Mouse (Mus musculus): ENCODE results near the gene Tspan8. TPM values are rescaled to one million over a fixed set of nuclear protein-coding genes. Genes with fewer than 3 reads are reported as not detected.
"Not testable (repeated sequence)": the region's sequence is repeated elsewhere in the genome, so short reads cannot be mapped to it uniquely, and the experiment has no call there.

The Tspan8 gene
- polyA plus RNA-seq, 1 experiment: 61.3 TPM

GRCm38 (mm10) chr10:115796072-115796788, 20.4 kb upstream of the Tspan8 start:
- no peak overlapping the region for H3K4me3 ChIP-seq (replicated peaks; ENCODE audit: extremely low read depth, low read depth, low read length)
- no peak for DNase-seq
- TF ChIP-seq CTCF (IDR thresholded peaks at IDR 0.05; ENCODE audit: insufficient read depth, low read length): no peak
- TF ChIP-seq POLR2A (IDR thresholded peaks at IDR 0.05; ENCODE audit: borderline replicate concordance, extremely low read depth, low read depth, low read length): no peak
- 72% methylated on average over 4 of the region's 4 CpGs for WGBS
- no peaks in the 10 kb centered on the region for H3K4me1 ChIP-seq (ENCODE audit: control insufficient read depth, insufficient read depth, low read length)

- 55% methylated on average over 3 of the region's 3 CpGs for WGBS
- Histone ChIP-seq H3K4me3 (replicated peaks; ENCODE audit: extremely low read depth, low read depth, low read length) (no peak overlapping the region), H3K4me1 (ENCODE audit: control insufficient read depth, insufficient read depth, low read length) (no peaks in the 10 kb centered on the region)
- TF ChIP-seq CTCF (IDR thresholded peaks at IDR 0.05; ENCODE audit: insufficient read depth, low read length) (no peak), POLR2A (IDR thresholded peaks at IDR 0.05; ENCODE audit: borderline replicate concordance, extremely low read depth, low read depth, low read length) (no peak)
- DNase-seq: no peak
Measured at GRCm38 (mm10) chr10:115801464-115801863, 15.2 kb upstream of the Tspan8 start.

GRCm38 (mm10) chr10:115803013-115803412, 13.6 kb upstream of the Tspan8 start:
- WGBS: 92% methylated on average over 9 of the region's 9 CpGs
- not testable (repeated sequence) for DNase-seq; H3K4me1 ChIP-seq (ENCODE audit: control insufficient read depth, insufficient read depth, low read length); H3K4me3 ChIP-seq (replicated peaks; ENCODE audit: extremely low read depth, low read depth, low read length)

- no peak overlapping the region for H3K4me3 ChIP-seq (replicated peaks; ENCODE audit: extremely low read depth, low read depth, low read length)
- TF ChIP-seq POLR2A (IDR thresholded peaks at IDR 0.05; ENCODE audit: borderline replicate concordance, extremely low read depth, low read depth, low read length) (no peak), CTCF (IDR thresholded peaks at IDR 0.05; ENCODE audit: insufficient read depth, low read length) (no peak)
- 87% methylated on average over 2 of the region's 2 CpGs for WGBS
- no peaks in the 10 kb centered on the region for H3K4me1 ChIP-seq (ENCODE audit: control insufficient read depth, insufficient read depth, low read length)
- no peak for DNase-seq
Measured at GRCm38 (mm10) chr10:115803765-115804164, 12.9 kb upstream of the Tspan8 start.

GRCm38 (mm10) chr10:115805987-115806386, 10.6 kb upstream of the Tspan8 start:
- DNase-seq: no peak
- WGBS: 37% methylated on average over 5 of the region's 5 CpGs
- no peaks in the 10 kb centered on the region for H3K4me1 ChIP-seq (ENCODE audit: control insufficient read depth, insufficient read depth, low read length)
- TF ChIP-seq POLR2A (IDR thresholded peaks at IDR 0.05; ENCODE audit: borderline replicate concordance, extremely low read depth, low read depth, low read length) (no peak), CTCF (IDR thresholded peaks at IDR 0.05; ENCODE audit: insufficient read depth, low read length) (no peak)
- no peak overlapping the region for H3K4me3 ChIP-seq (replicated peaks; ENCODE audit: extremely low read depth, low read depth, low read length)

- Histone ChIP-seq H3K4me3 (replicated peaks; ENCODE audit: extremely low read depth, low read depth, low read length) (no peak overlapping the region), H3K4me1 (ENCODE audit: control insufficient read depth, insufficient read depth, low read length) (peaks cover 2% of the 10 kb centered on the region; the same call in 1 of the 2 replicates)
- no peak for DNase-seq
- 70% methylated on average over 7 of the region's 7 CpGs for WGBS
- TF ChIP-seq CTCF (IDR thresholded peaks at IDR 0.05; ENCODE audit: insufficient read depth, low read length) (no peak), POLR2A (IDR thresholded peaks at IDR 0.05; ENCODE audit: borderline replicate concordance, extremely low read depth, low read depth, low read length) (no peak)
Measured at GRCm38 (mm10) chr10:115809169-115809568, 7.5 kb upstream of the Tspan8 start.

- no peak for DNase-seq
- Histone ChIP-seq H3K4me1 (ENCODE audit: control insufficient read depth, insufficient read depth, low read length) (peaks cover 2% of the 10 kb centered on the region; the same call in 1 of the 2 replicates), H3K4me3 (replicated peaks; ENCODE audit: extremely low read depth, low read depth, low read length) (no peak overlapping the region)
- 56% methylated on average over 5 of the region's 5 CpGs for whole genome bisulfite sequencing
- TF ChIP-seq POLR2A (IDR thresholded peaks at IDR 0.05; ENCODE audit: borderline replicate concordance, extremely low read depth, low read depth, low read length): no peak
- TF ChIP-seq CTCF (IDR thresholded peaks at IDR 0.05; ENCODE audit: insufficient read depth, low read length): no peak
Measured at GRCm38 (mm10) chr10:115811519-115811918, 5.1 kb upstream of the Tspan8 start.

GRCm38 (mm10) chr10:115814878-115815277, 1.8 kb upstream of the Tspan8 start:
- peaks cover 2% of the 10 kb centered on the region; the same call in 1 of the 2 replicates for H3K4me1 ChIP-seq (ENCODE audit: control insufficient read depth, insufficient read depth, low read length)
- no peak overlapping the region for H3K4me3 ChIP-seq (replicated peaks; ENCODE audit: extremely low read depth, low read depth, low read length)
- TF ChIP-seq CTCF (IDR thresholded peaks at IDR 0.05; ENCODE audit: insufficient read depth, low read length): no peak
- TF ChIP-seq POLR2A (IDR thresholded peaks at IDR 0.05; ENCODE audit: borderline replicate concordance, extremely low read depth, low read depth, low read length): no peak
- DNase-seq: no peak
- WGBS: 88% methylated on average over 11 of the region's 11 CpGs

- Histone ChIP-seq H3K4me1 (ENCODE audit: control insufficient read depth, insufficient read depth, low read length) (peaks cover 9% of the 10 kb centered on the region), H3K4me3 (replicated peaks; ENCODE audit: extremely low read depth, low read depth, low read length) (peak overlapping the region; percentile 69)
- 20% methylated on average over 13 of the region's 13 CpGs for WGBS
- DNase-seq: peak; percentile 40
- TF ChIP-seq POLR2A (IDR thresholded peaks at IDR 0.05; ENCODE audit: borderline replicate concordance, extremely low read depth, low read depth, low read length): no peak
- TF ChIP-seq CTCF (IDR thresholded peaks at IDR 0.05; ENCODE audit: insufficient read depth, low read length): no peak
Measured at GRCm38 (mm10) chr10:115817056-115817724, 558 bp downstream of the Tspan8 start.

- DNase-seq: no peak
- WGBS: 64% methylated on average over 7 of the region's 7 CpGs
- Histone ChIP-seq H3K4me1 (ENCODE audit: control insufficient read depth, insufficient read depth, low read length) (peaks cover 11% of the 10 kb centered on the region), H3K4me3 (replicated peaks; ENCODE audit: extremely low read depth, low read depth, low read length) (no peak overlapping the region)
- TF ChIP-seq CTCF (IDR thresholded peaks at IDR 0.05; ENCODE audit: insufficient read depth, low read length) (no peak), POLR2A (IDR thresholded peaks at IDR 0.05; ENCODE audit: borderline replicate concordance, extremely low read depth, low read depth, low read length) (no peak)
Measured at GRCm38 (mm10) chr10:115825289-115825688, 8.7 kb downstream of the Tspan8 start.

All from lung, adult 2 months (tissue).